Mouse (Mus musculus): Measurements from ENCODE around the gene Actg1. TPM values are rescaled to one million over a fixed set of nuclear protein-coding genes. Genes with fewer than 3 reads are reported as not detected.
A peak's percentile ranks its signal among the peaks of the same experiment; 100 is the strongest.
"Not testable (repeated sequence)": the region's sequence is repeated elsewhere in the genome, so short reads cannot be mapped to it uniquely, and the experiment has no call there.

The Actg1 gene
- polyA plus RNA-seq, 1 experiment from 2014 or later = 1,134 TPM

DNA sequence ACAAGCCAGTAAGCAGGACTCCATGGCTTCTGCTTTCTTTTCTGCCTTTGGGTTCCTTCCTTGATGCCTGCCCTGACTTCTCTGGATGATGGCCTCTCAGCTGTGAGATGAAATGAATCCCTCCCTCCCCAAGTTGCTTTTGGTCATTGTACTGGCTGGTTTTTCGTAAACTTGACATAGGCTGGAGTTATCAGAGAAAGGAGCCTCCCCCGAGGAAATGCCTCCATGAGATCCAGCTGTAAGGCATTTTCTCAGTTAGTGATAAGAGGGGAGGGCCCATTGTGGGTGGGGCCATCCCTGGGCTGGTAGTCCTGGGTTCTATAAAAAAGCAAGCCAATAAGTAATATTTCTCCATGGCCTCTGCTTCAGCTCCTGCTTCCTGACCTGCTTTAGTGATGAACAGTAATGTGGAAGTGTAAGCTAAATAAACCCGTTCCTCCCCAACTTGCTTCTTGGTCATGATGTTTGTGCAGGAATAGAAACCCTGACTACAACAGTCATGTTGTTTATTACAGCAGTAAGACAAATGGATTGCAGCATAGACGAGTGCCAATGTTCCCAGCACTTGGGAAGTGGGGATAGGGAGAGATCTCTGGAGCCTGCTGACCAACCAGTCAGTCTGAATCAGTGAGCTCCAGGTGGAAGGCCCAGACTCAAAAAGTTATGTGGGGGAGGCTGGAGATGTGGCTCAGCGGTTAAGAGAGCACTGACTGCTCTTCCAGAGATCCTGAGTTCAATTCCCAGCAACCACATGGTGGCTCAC, 7.1 kb upstream of the Actg1 start:
- Histone ChIP-seq H3K27ac (ENCODE audit: low read length) (peak overlapping the region; percentile 56), H3K27me3 (ENCODE audit: control insufficient read depth, insufficient read depth, low read length) (no peaks in the 10 kb centered on the region), H3K9ac (ENCODE audit: low read length) (no peak overlapping the region), H3K4me1 (ENCODE audit: control insufficient read depth, insufficient read depth, low read length) (peaks cover 60% of the 10 kb centered on the region), H3K9me3 (replicated peaks; ENCODE audit: control insufficient read depth, low read length) (no peaks in the 10 kb centered on the region), H3K4me2 (ENCODE audit: low read depth, low read length) (no peak overlapping the region), H3K36me3 (ENCODE audit: control insufficient read depth, insufficient read depth) (no peaks in the 10 kb centered on the region), H3K4me3 (ENCODE audit: low read length) (no peak overlapping the region)
- WGBS = 46% methylated on average over 5 of the region's 5 CpGs
- no peak for ATAC-seq (replicated peaks; ENCODE audit: extremely low read depth, insufficient read depth, low FRiP score)

DNA sequence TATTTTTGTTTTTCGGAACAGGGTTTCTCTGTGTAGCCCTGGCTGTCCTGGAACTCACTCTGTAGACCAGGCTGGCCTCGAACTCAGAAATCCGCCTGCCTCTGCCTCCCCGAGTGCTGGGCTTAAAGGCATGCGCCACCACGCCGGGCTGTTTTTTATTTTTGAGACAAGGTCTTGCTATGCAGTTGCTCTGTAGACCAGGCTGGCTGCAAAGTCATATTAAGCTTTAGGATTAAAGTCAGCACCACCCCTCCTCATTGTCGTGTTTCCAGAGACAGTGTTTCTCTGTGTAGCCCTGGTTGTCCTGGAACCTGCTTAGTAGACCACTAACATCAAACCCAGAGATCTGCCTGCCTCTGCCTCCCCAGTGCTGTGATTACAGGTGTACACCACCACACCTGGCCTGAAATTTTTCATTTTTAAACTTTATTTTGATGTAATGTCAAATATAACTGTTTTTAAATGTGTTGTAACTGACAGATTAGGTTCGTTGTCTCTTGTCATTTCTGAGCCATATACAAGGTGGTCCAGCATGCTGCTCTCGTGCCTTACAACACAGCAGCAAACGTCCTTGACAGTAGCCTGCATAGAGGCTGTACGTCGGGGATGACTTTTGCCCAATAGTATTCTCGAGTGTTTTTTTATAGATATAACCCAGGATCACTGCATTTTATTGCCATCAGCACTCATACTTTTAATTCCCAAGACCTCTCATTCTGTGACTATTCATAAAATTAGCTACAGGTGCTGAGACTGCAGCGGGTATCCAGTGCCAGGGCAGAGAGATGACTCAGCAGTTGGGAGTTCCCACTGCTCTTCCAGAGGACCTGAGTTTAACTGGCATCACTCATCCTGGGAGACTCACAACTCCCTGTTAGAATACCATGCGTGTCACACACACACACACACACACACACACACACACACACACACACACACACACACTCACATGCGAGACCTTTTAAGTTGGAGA, 6.2 kb upstream of the Actg1 start:
- Histone ChIP-seq H3K4me1 (ENCODE audit: control insufficient read depth, insufficient read depth, low read length) (peaks cover 56% of the 10 kb centered on the region), H3K9ac (ENCODE audit: low read length) (no peak overlapping the region), H3K4me2 (ENCODE audit: low read depth, low read length) (no peak overlapping the region), H3K27me3 (ENCODE audit: control insufficient read depth, insufficient read depth, low read length) (no peaks in the 10 kb centered on the region), H3K9me3 (replicated peaks; ENCODE audit: control insufficient read depth, low read length) (no peaks in the 10 kb centered on the region), H3K36me3 (ENCODE audit: control insufficient read depth, insufficient read depth) (no peaks in the 10 kb centered on the region), H3K27ac (ENCODE audit: low read length) (peak overlapping the region; percentile 56), H3K4me3 (ENCODE audit: low read length) (no peak overlapping the region)
- no peak for ATAC-seq (replicated peaks; ENCODE audit: extremely low read depth, insufficient read depth, low FRiP score)
- WGBS = 79% methylated on average over 17 of the region's 17 CpGs

DNA sequence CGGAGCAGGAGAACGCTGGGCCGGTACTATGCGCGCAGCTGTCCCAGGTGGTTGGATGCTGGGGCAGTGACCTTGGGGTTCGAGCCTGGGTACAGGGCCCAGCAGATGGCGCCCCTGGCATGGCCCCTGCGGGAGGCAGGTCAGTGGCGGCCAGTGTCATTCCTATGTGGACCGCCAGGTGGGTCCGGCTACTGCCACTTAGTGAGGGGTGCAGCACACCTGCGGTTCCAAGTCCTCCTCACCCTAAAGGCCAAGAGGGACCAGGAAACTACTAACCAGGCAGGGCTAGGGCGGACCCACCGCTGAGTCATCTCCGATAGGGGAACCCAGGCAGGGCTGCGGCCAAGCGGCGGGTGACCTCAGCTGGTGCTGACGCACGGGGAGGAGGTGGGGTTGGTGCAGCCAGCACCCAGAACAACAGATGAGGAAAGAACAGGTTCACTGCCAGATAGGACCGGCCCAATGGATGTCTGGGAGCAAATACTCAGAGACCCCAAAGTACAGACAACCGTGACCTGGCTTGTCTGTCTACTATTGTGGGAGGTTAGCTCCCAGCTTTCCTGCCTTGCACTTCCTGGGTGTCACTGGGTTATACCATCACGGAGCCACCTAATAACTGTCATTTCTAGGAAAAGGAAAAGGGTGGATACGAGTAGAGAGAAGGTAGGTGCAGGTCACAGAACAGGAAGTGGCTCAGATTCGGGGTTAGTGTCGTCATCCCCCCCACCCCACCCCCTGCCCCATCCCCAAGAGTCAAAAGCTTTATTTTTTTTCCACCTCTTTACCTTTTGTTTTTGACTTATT, 5.4 kb upstream of the Actg1 start:
- no peaks in the 10 kb centered on the region for H3K9me3 ChIP-seq (replicated peaks; ENCODE audit: control insufficient read depth, low read length)
- 0 out of 2 replicates have a peak, but pooled peaks have one; percentile 0 for ATAC-seq (replicated peaks; ENCODE audit: extremely low read depth, insufficient read depth, low FRiP score)
- peak overlapping the region; percentile 71 for H3K9ac ChIP-seq (ENCODE audit: low read length)
- 12% methylated on average over 26 of the region's 26 CpGs for WGBS
- H3K27me3 ChIP-seq (ENCODE audit: control insufficient read depth, insufficient read depth, low read length) = no peaks in the 10 kb centered on the region
- peaks cover 55% of the 10 kb centered on the region for H3K4me1 ChIP-seq (ENCODE audit: control insufficient read depth, insufficient read depth, low read length)
- H3K27ac ChIP-seq (ENCODE audit: low read length) = peak overlapping the region; percentile 88
- peak overlapping the region; percentile 66 for H3K4me2 ChIP-seq (ENCODE audit: low read depth, low read length)
- no peaks in the 10 kb centered on the region for H3K36me3 ChIP-seq (ENCODE audit: control insufficient read depth, insufficient read depth)
- peak overlapping the region; percentile 39 for H3K4me3 ChIP-seq (ENCODE audit: low read length)

DNA sequence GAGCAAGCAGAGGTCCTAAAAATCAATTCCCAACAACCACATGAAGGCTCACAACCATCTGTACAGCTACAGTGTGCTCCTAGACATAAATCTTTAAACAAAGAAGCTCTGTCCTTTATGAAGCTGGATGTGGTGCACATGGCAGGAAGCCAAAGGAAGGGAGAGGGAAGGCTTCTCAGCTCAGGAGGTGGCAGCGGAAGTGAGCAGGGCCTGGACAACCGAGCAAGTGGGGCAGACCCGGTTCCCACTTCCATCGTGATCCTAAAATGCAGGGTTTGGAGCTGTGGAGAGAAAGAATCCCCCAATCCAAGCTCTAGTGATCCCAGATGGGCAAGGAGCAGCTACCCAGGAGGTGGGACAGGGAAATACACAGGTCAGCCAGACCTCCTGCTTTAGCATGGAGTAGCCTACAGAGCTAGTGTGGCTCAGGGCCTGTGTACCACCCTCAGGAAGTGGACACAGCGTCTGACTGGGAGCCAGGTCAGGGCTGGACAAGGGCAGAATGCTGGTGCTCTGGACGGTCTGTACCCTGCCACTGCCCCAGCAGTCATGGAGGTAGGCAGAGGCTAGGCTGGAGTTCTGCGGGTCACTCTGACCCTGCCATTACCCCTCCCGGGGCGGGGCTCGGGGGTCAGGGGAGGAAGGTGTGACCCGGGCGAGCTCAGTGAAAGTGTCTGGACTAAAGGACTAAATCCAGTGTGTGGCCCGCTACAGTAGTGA, 4.4 kb upstream of the Actg1 start:
- WGBS = 53% methylated on average over 13 of the region's 13 CpGs
- Histone ChIP-seq H3K9me3 (replicated peaks; ENCODE audit: control insufficient read depth, low read length) (no peaks in the 10 kb centered on the region), H3K4me1 (ENCODE audit: control insufficient read depth, insufficient read depth, low read length) (peaks cover 45% of the 10 kb centered on the region), H3K4me3 (ENCODE audit: low read length) (no peak overlapping the region), H3K27me3 (ENCODE audit: control insufficient read depth, insufficient read depth, low read length) (no peaks in the 10 kb centered on the region), H3K9ac (ENCODE audit: low read length) (peak overlapping the region; percentile 71), H3K27ac (ENCODE audit: low read length) (peak overlapping the region; percentile 88), H3K4me2 (ENCODE audit: low read depth, low read length) (peak overlapping the region; percentile 66), H3K36me3 (ENCODE audit: control insufficient read depth, insufficient read depth) (no peaks in the 10 kb centered on the region)
- no peak for ATAC-seq (replicated peaks; ENCODE audit: extremely low read depth, insufficient read depth, low FRiP score)

DNA sequence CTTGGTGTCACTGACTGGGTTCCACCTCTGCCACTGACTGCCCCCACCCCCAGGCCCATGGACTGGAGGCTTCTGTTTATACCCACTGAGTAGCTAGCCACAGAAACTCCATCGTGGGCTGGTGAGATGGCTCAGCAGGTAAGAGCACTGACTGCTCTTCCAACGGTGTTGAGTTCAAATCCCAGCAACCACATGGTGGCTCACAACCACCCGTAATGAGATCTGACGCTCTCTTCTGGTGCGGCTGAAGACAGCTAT, 3.7 kb upstream of the Actg1 start:
- H3K36me3 ChIP-seq (ENCODE audit: control insufficient read depth, insufficient read depth); ATAC-seq (replicated peaks; ENCODE audit: extremely low read depth, insufficient read depth, low FRiP score); H3K4me2 ChIP-seq (ENCODE audit: low read depth, low read length); H3K9me3 ChIP-seq (replicated peaks; ENCODE audit: control insufficient read depth, low read length); H3K27me3 ChIP-seq (ENCODE audit: control insufficient read depth, insufficient read depth, low read length); H3K4me3 ChIP-seq (ENCODE audit: low read length): not testable (repeated sequence)
- Histone ChIP-seq H3K27ac (ENCODE audit: low read length) (peak overlapping the region; percentile 100), H3K4me1 (ENCODE audit: control insufficient read depth, insufficient read depth, low read length) (peaks cover 38% of the 10 kb centered on the region), H3K9ac (ENCODE audit: low read length) (peak overlapping the region; percentile 7; the same call in 1 of the 2 replicates)
- WGBS = 87% methylated on average over 5 of the region's 5 CpGs

DNA sequence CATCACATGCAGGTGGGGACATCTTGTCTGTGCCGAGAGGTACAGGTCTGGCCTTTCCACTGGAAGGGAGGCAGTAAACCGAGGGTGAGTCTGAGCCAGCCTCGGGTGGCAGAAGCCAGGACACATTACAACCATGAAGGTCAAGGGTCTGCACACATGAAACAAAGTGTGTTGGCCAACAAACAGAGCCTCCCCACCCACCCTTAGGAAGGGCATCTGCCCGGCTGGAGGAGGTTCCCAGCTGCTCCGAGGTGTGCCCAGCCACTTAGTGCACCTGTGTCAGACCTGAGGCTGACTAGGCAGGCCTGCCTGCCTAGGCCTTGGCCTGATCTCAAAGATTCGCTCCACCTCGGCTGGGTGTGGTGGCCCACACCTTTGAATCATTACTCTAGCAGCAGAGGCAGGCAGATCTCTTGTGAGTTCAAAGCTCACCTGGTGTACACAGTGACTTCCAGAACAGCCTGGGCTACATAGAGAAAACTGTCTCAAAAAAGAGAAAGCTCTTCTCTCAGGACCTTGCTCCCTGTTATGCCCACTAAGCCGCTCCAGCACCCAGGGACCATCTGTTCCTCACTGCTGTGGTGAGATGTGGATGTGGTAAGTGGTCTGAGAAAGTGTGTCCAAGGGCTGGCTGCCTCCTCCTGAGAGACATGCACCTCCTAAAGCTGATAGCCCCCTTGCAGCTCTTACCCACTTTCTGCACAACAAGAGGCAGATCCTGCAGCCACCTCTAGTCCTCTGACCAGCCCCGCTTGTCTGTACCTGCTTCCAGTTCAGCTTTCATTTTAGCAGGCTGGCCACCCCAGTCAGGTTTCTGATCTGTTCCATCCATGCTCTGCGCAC, 3.1 kb upstream of the Actg1 start:
- Histone ChIP-seq H3K4me1 (ENCODE audit: control insufficient read depth, insufficient read depth, low read length) (peaks cover 38% of the 10 kb centered on the region), H3K4me3 (ENCODE audit: low read length) (0 out of 2 replicates have a peak overlapping the region, but pooled peaks have one; percentile 98)
- 77% methylated on average over 10 of the region's 10 CpGs for WGBS

DNA sequence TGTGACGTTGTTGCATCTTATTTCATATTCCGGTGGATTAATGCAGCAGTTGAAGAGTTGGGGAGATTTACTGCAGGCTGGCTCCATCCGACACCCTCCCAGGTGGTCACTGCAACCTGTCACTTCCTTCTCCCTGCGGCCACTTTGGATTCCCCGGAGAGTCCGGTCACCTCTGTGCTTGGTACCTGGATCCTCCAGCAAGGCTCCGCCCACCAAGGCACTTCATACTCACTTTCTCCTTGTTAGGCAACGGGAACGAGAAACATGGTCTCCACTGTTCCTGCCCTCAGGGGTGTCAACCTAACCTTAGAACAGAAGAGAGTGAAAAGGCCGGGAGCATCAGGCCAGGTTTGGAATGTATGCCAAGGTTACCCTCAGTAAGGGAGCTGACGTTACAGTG, 2.4 kb upstream of the Actg1 start:
- Histone ChIP-seq H3K27me3 (ENCODE audit: control insufficient read depth, insufficient read depth, low read length) (no peaks in the 10 kb centered on the region), H3K4me3 (ENCODE audit: low read length) (peak overlapping the region; percentile 98), H3K4me2 (ENCODE audit: low read depth, low read length) (peak overlapping the region; percentile 95), H3K4me1 (ENCODE audit: control insufficient read depth, insufficient read depth, low read length) (peaks cover 38% of the 10 kb centered on the region), H3K36me3 (ENCODE audit: control insufficient read depth, insufficient read depth) (peaks cover 3% of the 10 kb centered on the region; the same call in 1 of the 2 replicates), H3K9ac (ENCODE audit: low read length) (peak overlapping the region; percentile 100), H3K9me3 (replicated peaks; ENCODE audit: control insufficient read depth, low read length) (no peaks in the 10 kb centered on the region), H3K27ac (ENCODE audit: low read length) (peak overlapping the region; percentile 100)
- no peak for ATAC-seq (replicated peaks; ENCODE audit: extremely low read depth, insufficient read depth, low FRiP score)
- 14% methylated on average over 11 of the region's 11 CpGs for WGBS

More for the DNA sequence above, 3.1 kb upstream of the Actg1 start:
- peak overlapping the region; percentile 100 for H3K9ac ChIP-seq (ENCODE audit: low read length)
- no peaks in the 10 kb centered on the region for H3K27me3 ChIP-seq (ENCODE audit: control insufficient read depth, insufficient read depth, low read length)
- ATAC-seq (replicated peaks; ENCODE audit: extremely low read depth, insufficient read depth, low FRiP score) = no peak
- peaks cover 3% of the 10 kb centered on the region; the same call in 1 of the 2 replicates for H3K36me3 ChIP-seq (ENCODE audit: control insufficient read depth, insufficient read depth)
- peak overlapping the region; percentile 100 for H3K27ac ChIP-seq (ENCODE audit: low read length)
- H3K9me3 ChIP-seq (replicated peaks; ENCODE audit: control insufficient read depth, low read length) = no peaks in the 10 kb centered on the region
- peak overlapping the region; percentile 95 for H3K4me2 ChIP-seq (ENCODE audit: low read depth, low read length)
